Mouse (Mus musculus) spleen, postnatal 4 days (tissue): Measurements from ENCODE around the gene BC034090.

Experiments used
- DNase-seq, 2 experiments: peaks; one replicate each; pipeline ENCODE4 v3.0.0; 2022; ENCODE audit warnings: low spot score in 2 of 2

Gene BC034090

DNA sequence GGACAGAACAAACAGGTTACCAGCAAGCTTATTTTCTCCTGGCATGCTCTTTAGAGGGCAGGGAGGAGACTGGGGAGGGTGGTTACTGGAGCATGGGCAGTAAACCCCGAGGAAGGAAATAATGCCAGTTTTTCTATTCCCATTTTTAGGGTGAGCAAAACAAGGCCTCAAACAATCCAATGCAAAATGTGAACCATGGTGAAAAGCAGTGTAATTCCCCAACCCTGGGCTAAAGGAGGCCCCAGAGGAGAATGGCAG is 1.8 kb downstream of the BC034090 start:
- no peak for DNase-seq

DNA sequence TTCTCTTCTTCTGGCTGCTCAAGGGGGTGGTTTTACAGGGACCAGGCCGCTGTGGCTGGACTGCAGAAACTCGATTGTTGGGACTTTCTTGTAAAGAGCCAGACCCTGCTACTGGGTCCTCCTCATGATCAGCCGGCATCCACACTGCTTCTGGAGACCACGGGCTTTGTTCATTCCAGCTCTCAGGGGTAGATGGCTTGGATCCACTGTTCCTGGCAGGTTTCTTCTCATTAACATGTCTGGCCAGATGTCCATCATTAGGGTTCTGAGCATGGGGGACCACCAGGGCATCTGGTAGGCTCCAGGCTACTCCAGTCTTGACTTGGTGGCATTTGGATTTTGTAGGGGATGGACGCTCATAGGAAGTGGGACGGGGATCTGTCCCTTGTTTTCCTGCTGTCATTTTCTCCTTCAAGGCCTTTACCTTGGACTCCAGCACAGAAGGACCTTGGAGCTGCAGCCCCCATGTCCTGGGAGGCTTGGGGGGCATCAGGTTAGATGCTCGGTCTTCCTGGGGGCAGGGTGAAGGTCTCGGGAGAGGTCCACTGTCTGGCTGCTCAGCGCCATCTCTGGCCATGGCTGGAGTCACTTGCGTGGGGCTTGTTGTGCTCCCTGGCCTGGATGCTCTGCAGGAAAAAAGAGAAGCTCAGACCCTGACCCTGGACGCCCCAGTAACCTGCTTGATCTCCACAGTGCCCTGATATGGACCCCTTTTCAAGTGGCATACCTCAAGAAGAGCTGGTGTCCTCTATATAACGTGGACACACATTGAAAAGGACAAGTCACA is 2.4 kb downstream of the BC034090 start:
- no peak for DNase-seq

DNA sequence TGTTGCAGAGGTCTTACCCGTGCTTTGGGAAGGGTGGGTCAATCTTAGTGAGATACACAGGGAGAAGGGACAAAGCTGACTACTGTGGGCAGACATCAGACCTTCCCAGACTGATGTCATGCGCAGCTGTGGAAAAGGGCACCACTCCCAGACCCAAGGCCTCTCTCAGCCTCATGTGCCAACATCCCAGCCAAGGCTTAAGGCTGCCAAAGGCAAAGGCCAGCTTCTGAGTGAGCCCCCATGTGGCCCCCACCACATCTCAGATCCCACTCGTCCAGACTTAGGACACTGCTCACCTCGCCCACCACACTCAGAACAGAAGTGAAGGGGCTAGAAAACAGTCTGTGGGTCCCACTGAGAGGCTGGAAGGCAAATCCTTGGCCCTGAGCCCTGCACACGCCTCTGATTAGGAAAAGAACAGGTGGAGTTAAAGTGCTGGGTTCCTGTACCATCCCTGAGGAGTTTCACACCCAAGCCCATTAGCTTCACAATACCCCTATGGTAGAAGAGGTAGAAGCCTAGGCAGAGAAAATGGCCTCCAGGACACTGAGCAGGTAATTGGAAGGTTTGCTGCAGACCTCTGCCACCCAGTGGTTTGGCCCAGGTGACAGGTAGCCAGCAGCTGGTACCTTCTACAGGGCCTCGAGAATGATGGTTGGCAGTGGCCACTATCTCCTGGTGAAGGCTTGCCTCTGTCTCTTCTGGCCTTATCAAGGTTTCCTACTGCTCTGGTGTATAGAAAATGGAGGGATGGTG is 4.1 kb downstream of the BC034090 start:
- DNase-seq: no peak

DNA sequence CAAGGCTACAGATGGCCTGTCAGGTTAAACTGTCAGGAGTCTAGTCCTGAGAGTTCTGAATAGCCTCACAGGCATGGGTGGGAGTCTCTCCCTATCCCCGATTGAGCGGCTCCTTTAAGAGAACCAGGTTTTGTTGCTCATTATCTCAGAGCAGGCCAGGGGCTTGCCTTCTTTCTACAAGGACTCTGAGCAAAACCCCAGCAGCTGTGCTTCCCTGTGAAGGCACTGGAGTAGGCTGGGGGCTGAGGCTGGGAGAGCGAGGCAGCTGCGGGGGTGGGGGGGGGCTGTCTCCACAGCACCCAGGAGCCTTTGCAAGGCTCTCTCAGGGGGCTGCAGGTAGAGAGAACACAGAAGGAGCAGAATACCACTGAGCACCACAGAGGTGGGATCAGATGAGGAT is 5.1 kb downstream of the BC034090 start:
- no peak for DNase-seq

DNA sequence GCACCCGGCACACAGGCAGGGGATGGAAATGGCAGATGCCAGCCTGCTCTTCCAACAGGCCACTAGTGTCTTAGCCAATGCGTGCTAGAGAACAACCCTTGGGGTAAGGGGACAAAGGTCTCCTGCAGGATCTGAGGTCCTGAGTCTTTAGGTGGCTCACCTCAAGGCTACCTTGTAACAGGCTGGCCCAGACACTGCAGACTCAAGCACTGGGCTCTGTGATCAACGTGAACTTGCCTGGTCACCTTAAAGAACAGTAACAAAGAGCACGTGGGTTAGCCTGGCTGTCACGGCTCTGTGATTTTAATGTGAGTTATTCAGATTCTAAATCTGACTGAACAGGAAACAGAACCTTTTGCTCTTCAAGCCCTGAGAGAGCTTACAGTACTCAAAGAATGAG is 6.1 kb downstream of the BC034090 start:
- no peak for DNase-seq

DNA sequence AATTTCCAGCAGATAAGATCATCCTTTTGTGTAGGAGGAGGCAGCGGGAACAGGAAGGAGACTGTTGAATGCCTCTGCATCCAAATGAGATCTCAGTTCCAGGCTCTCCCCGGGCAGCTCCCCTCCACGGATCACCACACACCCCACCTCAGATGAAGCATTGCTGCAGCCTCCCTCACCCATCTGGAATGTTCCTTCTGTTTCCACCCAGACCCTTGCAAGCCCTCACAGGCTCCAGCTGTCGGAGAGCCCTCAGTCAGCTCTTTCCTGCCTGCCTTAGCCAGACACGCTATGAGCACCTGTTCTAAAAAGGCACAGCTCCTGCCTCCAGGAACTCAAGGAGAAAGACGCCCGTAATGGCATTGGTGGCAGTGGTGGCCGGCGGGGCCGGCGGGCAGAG is 6.9 kb downstream of the BC034090 start:
- no peak for DNase-seq

DNA sequence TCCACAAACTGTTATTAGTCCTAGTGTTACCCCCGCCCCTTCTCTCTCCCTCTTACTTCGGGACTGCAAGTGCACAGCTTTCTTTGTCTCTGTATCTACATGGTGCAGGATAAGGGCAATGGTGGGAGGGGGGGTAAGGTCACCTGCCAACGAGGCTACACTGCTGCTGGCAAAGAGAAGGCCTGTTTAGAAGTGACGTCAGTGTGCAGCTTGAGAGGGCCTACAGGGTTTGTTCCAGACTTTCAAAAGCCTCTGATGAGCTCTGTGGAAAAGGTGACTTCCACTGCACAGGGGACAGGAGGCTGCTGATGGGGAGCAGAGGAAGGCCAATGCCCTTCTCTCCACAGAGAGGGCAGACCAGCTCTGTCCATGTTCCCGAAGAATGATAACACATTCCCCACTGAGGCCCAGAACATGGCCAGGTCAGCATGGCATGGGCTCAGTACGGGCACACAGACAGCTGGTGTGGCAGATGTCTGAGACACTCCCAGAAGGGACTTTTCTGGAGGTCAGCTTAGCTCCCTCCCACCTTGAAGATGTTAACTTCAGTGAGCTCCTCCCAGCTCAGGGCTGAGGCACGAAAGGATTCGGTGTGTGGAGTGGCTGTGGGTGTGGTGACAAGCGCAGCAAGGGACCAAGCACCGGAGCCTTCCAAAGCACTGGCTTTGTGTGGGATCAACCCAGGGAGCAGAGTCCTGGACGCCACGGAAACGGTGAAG is 7.8 kb downstream of the BC034090 start:
- DNase-seq: no peak

DNA sequence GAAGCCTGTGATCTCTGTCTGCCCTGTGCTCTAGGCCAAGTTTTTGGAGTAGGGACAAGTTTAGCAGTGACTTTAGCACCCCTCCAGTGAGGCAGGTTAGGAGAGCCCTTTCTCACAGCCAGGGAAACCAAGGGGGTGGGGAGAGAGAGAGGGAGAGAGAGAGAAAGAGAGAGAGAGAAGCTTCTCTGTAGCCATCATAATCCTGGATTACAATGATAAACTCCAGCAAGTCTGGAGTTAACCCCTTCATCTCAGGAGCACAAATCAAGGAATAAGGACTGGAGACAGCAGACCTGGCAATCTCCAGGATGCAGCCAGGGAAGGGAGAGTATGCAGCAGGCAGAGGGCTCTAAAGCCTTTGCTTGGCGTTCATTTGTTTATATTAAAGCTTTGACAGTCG is 8.6 kb downstream of the BC034090 start:
- no peak for DNase-seq

DNA sequence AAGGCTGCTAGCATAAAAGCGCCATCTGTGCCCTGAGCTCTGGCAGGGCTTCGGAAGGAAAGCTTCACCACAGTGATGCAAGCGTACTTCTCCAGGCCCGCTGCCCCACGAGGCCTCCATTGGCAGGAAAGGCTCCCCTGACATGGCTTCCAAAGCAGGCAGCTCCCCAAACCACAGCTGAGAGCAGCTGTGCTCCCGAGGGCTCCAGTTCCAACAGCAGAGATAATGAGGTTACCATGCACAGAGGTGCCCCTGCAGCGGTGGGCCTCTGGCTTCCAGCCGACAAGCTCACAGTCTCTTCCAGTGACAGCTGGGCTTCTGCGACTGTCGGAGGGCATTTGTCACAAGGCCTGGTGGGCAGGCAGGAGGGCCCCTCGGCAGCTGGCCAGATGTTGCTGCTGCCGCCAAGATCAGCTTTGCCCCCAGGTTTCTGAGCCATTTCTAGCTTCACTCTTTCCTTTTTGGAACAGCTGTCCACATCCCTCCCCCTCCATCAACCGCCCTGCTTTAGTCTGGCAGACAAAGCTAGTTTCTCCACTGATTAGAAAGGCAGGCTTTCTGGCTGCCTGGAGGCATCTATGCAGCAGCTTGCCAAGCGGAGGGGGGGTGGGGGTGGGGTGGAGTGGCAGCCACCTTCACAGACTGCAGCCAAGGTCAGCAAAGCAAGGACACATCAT is 10.2 kb downstream of the BC034090 start:
- peak in 1 of 2 experiments; percentile 63 for DNase-seq

DNA sequence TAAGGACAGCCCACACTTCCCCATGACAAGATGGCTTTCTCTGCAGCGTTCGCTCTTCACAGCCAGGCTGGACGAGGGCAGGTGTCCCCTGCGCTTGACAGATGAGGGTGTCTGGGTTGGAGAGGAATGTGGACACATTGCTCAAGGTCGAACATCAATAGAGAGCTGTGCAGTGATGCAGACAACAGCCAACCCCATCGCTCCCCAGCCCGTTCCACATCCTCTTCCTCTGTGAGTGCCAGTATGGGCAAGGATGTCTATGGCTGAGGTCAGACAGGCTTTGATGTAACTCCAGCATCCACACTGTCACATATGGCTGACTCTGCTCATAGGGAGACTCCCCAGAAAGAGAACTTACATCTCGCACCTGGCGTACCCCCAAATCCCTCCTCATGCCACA is 10.9 kb downstream of the BC034090 start:
- no peak for DNase-seq

DNA sequence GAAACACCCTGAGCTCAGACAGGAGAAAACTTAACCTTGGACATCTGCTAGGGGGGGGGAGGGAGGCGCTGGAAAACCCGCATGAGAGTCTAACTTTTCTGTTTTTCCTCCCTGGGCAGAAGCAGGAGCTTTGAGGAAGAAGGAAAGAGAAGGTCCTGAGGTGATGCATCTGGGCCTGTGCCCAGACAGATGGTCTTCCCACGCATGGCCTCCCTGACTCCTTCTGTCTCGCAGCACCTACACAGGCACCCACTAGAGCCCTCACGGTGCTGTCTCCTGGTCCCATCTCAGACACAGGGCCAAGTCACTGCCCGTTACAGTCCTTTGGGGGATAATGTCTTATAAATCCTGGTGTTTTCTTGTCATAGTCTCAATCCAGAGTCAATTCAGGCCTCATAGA is 11.5 kb downstream of the BC034090 start:
- DNase-seq: no peak

DNA sequence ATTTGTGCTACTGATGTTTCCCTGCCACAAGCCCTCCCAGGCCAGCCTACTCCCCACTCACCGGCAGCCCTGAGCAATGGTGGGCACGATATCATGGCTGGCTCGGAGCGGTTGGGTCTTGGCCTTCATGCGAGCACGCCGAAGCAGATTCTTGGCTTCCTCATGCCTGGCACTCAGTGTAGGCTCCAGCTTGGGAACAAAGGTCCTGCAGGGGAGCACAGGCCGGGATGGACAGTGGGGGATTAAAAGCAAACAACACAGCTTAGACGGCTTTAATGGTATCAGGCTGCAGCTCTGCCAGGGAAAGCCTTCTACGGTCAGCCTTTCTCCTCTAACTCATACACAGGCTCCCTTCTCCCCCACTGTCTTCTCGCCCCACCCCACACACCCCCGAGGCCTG is 11.9 kb downstream of the BC034090 start:
- no peak for DNase-seq

DNA sequence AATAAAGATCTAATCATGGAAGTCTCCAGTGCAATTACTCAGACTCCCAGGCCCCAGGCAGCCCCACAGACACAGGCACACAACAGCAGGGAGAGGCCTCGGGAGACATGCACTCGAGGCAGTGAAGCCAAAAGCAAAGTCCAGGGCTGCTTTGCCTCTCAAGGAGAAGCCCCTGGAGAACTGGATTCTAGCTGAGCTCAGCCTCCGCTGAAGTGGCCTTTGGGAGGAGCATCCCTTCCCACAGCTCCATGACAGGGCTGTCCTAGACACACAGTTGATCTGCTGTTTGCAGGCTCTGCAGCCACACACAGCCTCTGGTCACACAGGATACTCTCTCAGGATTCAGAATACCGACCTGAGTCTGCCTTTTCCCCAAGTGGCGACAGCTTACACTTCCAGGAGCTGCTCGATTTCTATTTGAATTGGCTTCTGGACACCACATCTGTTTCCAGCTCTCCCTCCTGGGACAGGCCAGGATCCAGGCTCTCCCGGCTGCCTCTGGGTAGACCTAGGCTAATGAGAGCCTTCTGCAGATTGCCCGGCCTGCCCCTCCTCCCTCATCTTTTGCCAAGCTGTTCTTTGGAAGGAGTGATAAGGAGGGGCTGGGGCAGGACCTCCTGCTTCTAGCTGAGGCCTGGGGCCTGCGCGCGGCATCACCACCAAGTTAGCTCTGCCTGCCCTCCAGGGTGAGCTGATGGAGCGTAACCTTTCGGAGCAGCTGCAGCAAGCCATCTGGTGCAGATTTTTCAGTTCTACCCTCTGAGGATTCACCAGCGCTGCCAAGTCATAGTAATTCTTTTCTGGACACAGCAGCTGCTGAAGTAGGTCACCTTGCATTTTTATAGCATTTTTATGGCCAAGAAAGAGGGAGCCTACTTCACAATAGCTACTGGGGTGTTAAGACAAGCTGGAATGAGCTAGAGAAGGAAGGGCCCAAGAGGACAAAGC is 14.5 kb downstream of the BC034090 start:
- DNase-seq: no peak

DNA sequence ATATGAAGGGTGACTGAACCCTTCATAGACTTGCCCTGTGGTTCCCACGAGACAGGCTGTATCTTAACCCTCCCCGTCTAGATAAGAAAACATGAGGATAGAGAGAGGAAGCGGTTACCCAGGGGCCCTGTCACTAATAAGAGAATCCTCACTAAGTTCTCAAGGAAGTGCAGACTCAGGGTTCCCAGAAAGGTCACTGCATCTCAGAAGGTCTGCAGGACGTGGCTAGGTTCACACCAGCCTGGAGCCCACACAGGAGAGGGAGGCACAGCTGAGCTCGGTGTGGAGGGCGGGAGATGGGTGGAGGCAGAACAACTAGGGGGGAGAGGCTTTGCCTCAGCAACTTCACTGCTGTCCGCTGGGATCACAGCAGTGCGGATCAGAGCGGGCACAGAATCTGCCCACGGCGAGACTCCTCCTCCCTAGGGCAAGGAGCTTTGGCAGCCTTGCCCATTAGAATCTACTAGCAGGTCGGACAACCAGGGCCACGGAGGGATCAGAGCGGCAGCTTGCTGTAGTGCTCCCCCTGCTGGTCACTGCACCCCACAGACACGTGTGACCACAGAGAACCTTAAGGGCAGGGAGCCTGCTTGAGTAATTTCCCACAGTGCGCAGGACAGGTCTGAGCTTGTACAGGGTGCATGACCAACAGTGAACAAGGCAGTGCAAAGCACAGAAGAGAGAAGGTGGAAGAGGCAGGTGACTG is 20.2 kb downstream of the BC034090 start:
- peak; percentile 80 to 94 for DNase-seq

DNA sequence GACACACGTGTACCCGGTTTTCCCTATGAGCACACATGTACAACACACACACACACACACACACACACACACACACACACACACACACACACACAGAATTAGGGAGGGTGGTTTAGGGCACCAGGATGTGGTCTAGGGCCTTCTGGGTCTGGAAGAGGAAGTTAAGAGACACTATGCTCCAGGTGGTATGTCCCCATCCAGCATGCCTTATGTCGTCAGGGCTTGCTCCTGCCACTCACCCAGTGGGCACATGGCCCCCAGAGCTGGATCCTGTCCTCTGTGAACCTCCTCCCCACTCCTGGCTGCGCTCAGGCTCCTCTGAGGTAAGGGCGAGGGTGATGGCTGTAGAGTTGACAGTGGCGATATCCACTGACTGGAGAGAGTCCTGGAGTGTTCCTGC is 21.2 kb downstream of the BC034090 start:
- peak in 1 of 2 experiments; percentile 25 for DNase-seq

DNA sequence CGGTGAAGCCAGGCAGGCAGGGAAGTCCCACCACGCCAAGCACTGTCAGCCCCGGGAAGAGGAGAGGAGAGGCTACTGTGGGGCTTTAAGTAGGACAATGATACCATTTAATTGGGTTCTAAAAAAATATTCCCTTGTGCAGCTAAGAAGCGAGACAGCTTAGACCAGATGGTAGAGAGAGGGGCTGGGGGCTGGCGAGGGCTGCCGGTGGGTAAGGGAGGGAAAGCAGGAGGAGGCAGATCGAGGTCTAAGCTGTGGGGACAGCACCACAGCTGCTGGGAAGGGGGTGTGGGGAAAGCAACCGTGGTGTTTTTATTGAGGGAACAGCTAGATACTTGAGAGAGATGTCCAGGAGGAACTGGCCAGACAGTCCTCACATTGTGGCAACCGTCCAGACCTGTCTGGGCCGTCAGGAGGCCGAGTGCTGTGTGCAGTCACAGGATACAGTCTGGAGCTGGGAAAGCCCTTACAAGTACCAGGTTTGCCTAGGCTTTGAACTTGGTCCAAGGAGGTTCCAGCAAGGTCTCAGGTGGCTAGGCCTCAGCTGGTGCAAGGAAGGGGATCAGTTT is 22.1 kb downstream of the BC034090 start:
- DNase-seq: no peak

DNA sequence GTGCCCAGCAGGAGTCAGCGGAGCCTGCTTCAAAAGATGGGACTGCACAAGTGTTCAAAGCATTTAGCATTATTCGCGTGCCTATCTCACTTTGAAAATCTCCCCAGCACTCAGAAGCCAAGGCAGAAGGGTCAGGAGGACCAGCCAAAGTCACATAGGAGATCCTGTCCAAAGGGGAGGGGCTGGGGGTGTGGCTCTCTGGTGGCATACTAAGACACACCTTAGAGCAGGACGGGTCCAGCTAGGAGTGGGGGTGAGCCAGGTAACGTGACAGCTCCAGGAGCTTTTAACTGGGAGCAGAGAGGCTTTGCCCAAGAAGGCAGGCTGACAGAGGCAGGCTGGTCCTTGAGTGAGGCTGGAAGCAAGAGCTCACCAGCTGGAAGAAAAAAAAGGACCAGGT is 25.3 kb downstream of the BC034090 start:
- DNase-seq: no peak

DNA sequence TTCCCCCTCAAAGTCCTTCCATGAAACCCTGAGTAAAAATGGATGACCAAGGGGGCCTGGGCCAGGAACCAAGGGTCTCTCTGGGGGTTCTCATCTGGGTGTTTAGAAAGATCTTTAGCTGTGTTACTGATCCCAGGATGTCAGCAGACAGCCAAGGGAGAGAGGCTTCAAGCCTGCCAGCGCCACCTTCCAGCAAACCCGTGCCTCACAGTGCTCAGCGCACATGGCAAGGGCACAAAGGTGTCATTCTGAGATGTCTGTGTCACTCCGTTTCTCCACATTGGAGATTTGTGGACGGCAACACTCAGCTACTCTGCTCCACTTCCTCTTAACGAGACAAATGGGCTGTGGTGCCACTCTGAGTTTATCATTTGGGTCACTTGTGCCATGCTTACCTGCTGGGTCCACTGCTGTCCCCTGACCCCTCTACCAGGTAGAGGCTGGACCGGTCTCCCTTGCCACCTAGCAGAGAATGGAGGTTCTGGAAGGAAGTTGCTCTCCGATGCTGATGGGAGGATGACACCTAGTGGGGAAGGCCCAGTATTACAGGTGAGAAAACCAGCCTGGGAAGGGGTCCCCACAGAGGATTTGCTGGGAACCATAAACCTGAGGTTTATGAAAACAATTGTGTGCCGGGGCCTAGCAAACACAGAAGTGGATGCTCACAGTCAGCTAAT is 26.2 kb downstream of the BC034090 start:
- peak in 1 of 2 experiments; percentile 52 for DNase-seq

DNA sequence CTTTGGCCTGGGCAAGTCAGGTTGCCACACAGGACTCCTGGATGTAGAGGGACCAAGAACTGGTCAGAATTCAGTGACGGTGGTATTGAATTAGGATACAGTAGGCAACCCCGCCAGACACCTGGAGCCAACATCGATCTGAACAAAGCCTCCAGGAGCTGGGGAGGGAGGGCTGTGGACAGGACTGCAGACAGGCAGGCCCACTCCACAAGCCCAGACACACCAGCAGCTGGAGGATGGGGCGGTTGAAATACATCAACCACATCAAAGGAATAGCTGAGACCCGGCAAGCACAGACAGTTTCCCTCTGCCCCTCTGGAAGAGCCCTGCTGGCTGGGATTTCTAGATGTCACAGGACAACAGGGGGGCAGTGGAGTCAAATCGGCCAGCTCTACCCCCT is 27.4 kb downstream of the BC034090 start:
- DNase-seq: no peak

DNA sequence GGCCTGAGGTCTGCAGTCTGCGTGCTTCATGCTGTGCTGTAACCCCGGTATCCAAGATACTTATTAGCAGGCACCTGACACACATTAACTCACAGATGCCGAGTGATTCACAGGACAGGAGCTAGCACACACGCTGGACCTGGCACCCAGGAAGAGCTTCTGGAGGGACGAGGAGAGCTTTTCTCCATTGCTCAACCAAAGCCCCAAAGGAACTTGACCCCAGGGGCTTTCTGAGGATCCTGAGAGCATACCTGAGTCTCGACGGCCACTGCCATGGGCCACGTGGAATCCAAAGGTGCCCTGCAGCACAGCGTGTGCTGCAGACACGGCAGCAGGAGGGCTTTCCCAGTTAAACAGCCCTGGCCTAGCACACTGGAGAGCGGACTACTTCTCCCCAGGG is 27.9 kb downstream of the BC034090 start:
- no peak for DNase-seq
